ENCODE assay signal across 9 mouse cellular contexts in the genomic region with DNA sequence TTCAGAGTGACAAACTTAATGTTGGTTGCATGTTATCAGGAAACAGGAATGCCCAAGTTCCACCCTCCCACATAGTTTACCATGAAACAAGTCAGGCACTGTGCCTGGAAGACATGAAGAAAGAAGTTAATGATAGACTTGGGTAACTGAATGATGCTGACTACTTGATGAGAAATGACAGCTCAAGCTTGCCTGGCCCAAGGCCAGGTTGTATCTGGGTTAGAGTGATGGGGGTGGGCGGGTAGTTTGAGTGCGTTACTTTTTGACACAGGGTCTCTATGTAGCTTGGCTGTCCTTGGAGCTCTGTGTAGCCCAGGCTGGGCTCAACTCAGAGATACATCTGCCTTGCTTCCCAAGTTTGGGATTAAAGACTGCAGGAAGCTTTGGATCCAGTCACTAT.
"Had no signal": no experiment of that assay in that cellular context is flagged by ENCODE, and none has a peak within 500 bp of the region (broad histone marks: within the 10 kb centered on the region; RNA-seq: fewer than 3 reads in every experiment).

No protein-coding gene starts in this region.

- H3K9ac ChIP-seq: limb, embryonic 12.5 days; midbrain, embryonic 12.5 days; neural tube, embryonic 13.5 days had no signal

- H3K4me1 ChIP-seq: neural tube, embryonic 13.5 days had no signal

- H3K27me3 ChIP-seq: limb, embryonic 12.5 days; midbrain, embryonic 12.5 days; neural tube, embryonic 13.5 days had no signal

- DNase-seq: right cerebral cortex, adult 18-20 months; right cerebral cortex, postnatal 25 days; thymus, postnatal 36 days had no signal

- H3K4me2 ChIP-seq: limb, embryonic 12.5 days; midbrain, embryonic 12.5 days; neural tube, embryonic 13.5 days had no signal

- H3K4me3 ChIP-seq: layer of hippocampus, adult 2 months; limb, embryonic 12.5 days; midbrain, embryonic 12.5 days; neural tube, embryonic 13.5 days had no signal

- ATAC-seq: hindbrain, postnatal 0 days; midbrain, embryonic 16.5 days had no signal

- H3K27ac ChIP-seq: hindbrain, postnatal 0 days; layer of hippocampus, adult 2 months; limb, embryonic 12.5 days; midbrain, embryonic 12.5 days; neural tube, embryonic 13.5 days had no signal

- H3K9me3 ChIP-seq: limb, embryonic 12.5 days; midbrain, embryonic 12.5 days; neural tube, embryonic 13.5 days had no signal
